Comparison of ENCODE assay signal across 26 mouse cellular contexts in the genomic region with DNA sequence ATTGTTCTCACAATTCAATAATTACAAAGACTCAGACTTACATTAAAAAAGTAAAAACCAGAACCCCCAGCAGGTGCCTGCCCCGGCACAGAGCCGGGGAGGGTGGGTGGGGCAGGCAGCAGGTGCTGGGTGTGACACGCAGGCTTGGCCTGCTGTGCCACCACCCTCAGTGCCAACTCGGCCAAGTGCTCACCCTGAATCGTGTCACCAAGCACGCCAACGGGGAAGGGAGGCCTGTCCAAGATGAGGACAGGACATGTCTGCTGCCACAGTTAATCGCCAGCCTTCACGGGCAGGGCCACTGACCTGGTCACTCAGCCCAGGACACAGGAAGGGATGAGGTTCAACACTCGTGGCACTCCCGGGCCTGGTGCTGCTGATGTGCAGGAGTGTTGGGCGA. TPM values are rescaled to one million over a fixed set of nuclear protein-coding genes. Genes with fewer than 3 reads are reported as not detected.
DNase-seq lines count a peak whose midpoint lies in the region; ATAC-seq lines count a peak whose summit lies in the region.
"Had no signal": no experiment of that assay in that cellular context is flagged by ENCODE, and none has a peak within 500 bp of the region (broad histone marks: within the 10 kb centered on the region; RNA-seq: fewer than 3 reads in every experiment).

No protein-coding gene starts in this region.

- H3K36me3 ChIP-seq in megakaryocyte, embryonic 14.5 days (replicated peaks; ENCODE audit: low read length), result peaks cover 69% of the 10 kb centered on the region
- peaks cover 79% of the 10 kb centered on the region for H3K36me3 ChIP-seq in forebrain, embryonic 13.5 days (ENCODE audit: poor library complexity, severe bottlenecking)
- H3K36me3 ChIP-seq in liver, embryonic 12.5 days, result peaks cover 64% of the 10 kb centered on the region
- H3K36me3 ChIP-seq in heart, embryonic 11.5 days (ENCODE audit: control insufficient read depth, insufficient read depth, low read length), result peaks cover 45% of the 10 kb centered on the region

- H3K9ac ChIP-seq in forebrain, embryonic 13.5 days, result no peak overlapping the region
- no peak overlapping the region for H3K9ac ChIP-seq in liver, embryonic 12.5 days
- no peak overlapping the region for H3K9ac ChIP-seq in heart, embryonic 11.5 days (ENCODE audit: low read depth, low read length)
- H3K9ac ChIP-seq: heart, embryonic 15.5 days; hindbrain, embryonic 13.5 days; liver, embryonic 14.5 days; lung, embryonic 15.5 days; stomach, embryonic 15.5 days had no signal

- no peak overlapping the region for H3K4me2 ChIP-seq in forebrain, embryonic 13.5 days
- H3K4me2 ChIP-seq in liver, embryonic 12.5 days, result no peak overlapping the region
- no peak overlapping the region for H3K4me2 ChIP-seq in heart, embryonic 11.5 days
- H3K4me2 ChIP-seq: heart, embryonic 15.5 days; hindbrain, embryonic 13.5 days; lung, embryonic 15.5 days; stomach, embryonic 15.5 days had no signal

- peak; percentile 29 for DNase-seq in adrenal gland, postnatal 14 days
- DNase-seq in adrenal gland, adult 2 months, result no peak
- peak; percentile 41 to 69 for DNase-seq in gastrocnemius, adult 8-10 months (ENCODE audit: low spot score in 2 of 2)
- DNase-seq: heart, adult 2 months; heart, postnatal 36 days; kidney, adult 11 months; kidney, postnatal 4 days; lung, postnatal 36 days; right cerebral cortex, adult 18-20 months; right cerebral cortex, postnatal 4 days; thymus, adult 18-20 months; thymus, postnatal 4 days had no signal

- H3K4me3 ChIP-seq in megakaryocyte, embryonic 14.5 days (replicated peaks), result peak overlapping the region; percentile 17
- no peak overlapping the region for H3K4me3 ChIP-seq in forebrain, embryonic 13.5 days
- H3K4me3 ChIP-seq in liver, embryonic 12.5 days, result no peak overlapping the region
- no peak overlapping the region for H3K4me3 ChIP-seq in heart, embryonic 11.5 days (ENCODE audit: low read depth, low read length)
- H3K4me3 ChIP-seq: embryonic facial prominence, embryonic 10.5 days; forebrain, embryonic 10.5 days; heart, adult 2 months; heart, embryonic 15.5 days; hindbrain, embryonic 13.5 days; lung, embryonic 15.5 days; myocyte; stomach, embryonic 15.5 days had no signal

- peaks cover 6% of the 10 kb centered on the region; the same call in 1 of the 2 replicates for H3K4me1 ChIP-seq in megakaryocyte, embryonic 14.5 days
- no peaks in the 10 kb centered on the region for H3K4me1 ChIP-seq in forebrain, embryonic 13.5 days
- no peaks in the 10 kb centered on the region for H3K4me1 ChIP-seq in liver, embryonic 12.5 days
- H3K4me1 ChIP-seq in heart, embryonic 11.5 days (ENCODE audit: control insufficient read depth, insufficient read depth, low read length), result no peaks in the 10 kb centered on the region
- H3K4me1 ChIP-seq: heart, embryonic 15.5 days; lung, embryonic 15.5 days; stomach, embryonic 15.5 days had no signal

- no peak overlapping the region for H3K27ac ChIP-seq in forebrain, embryonic 13.5 days
- H3K27ac ChIP-seq in liver, embryonic 12.5 days, result no peak overlapping the region
- no peak overlapping the region for H3K27ac ChIP-seq in heart, embryonic 11.5 days (ENCODE audit: low read depth, low read length)
- H3K27ac ChIP-seq: embryonic facial prominence, embryonic 10.5 days; forebrain, embryonic 10.5 days; heart, adult 2 months; heart, embryonic 15.5 days; hindbrain, embryonic 13.5 days; liver, embryonic 14.5 days; lung, embryonic 15.5 days; stomach, embryonic 15.5 days had no signal

- no peak for ATAC-seq in megakaryocyte, adult 5-6 weeks (ENCODE audit: poor library complexity, severe bottlenecking)
- no peak for ATAC-seq in forebrain, embryonic 13.5 days
- no peak for ATAC-seq in liver, embryonic 12.5 days
- ATAC-seq in heart, embryonic 11.5 days (replicated peaks; ENCODE audit: insufficient number of reproducible peaks, low FRiP score, low TSS enrichment), result no peak
- ATAC-seq: midbrain, embryonic 16.5 days had no signal

- no peaks in the 10 kb centered on the region for H3K9me3 ChIP-seq in megakaryocyte, embryonic 14.5 days
- H3K9me3 ChIP-seq in forebrain, embryonic 13.5 days (replicated peaks), result no peaks in the 10 kb centered on the region
- no peaks in the 10 kb centered on the region for H3K9me3 ChIP-seq in liver, embryonic 12.5 days (replicated peaks)
- H3K9me3 ChIP-seq in heart, embryonic 11.5 days (replicated peaks; ENCODE audit: control insufficient read depth, low read length), result no peaks in the 10 kb centered on the region
- H3K9me3 ChIP-seq: embryonic facial prominence, embryonic 10.5 days; forebrain, embryonic 10.5 days; heart, embryonic 15.5 days; hindbrain, embryonic 13.5 days; lung, embryonic 15.5 days; stomach, embryonic 15.5 days had no signal

- WGBS in forebrain, embryonic 13.5 days, result 95% methylated on average over 12 of the region's 12 CpGs
- WGBS in liver, embryonic 12.5 days (ENCODE audit: insufficient replicate concordance), result 75% methylated on average over 12 of the region's 12 CpGs
- WGBS in heart, embryonic 11.5 days (ENCODE audit: insufficient replicate concordance), result 91% methylated on average over 12 of the region's 12 CpGs

- H3K27me3 ChIP-seq in megakaryocyte, embryonic 14.5 days (replicated peaks), result peaks cover 68% of the 10 kb centered on the region
- H3K27me3 ChIP-seq in forebrain, embryonic 13.5 days, result no peaks in the 10 kb centered on the region
- 0 out of 2 replicates have a peak, but pooled peaks cover 5% of the 10 kb centered on the region for H3K27me3 ChIP-seq in liver, embryonic 12.5 days (replicated peaks)
- no peaks in the 10 kb centered on the region for H3K27me3 ChIP-seq in heart, embryonic 11.5 days (ENCODE audit: control insufficient read depth, insufficient read depth, low read length)
- H3K27me3 ChIP-seq: heart, embryonic 15.5 days; hindbrain, embryonic 13.5 days; lung, embryonic 15.5 days; stomach, embryonic 15.5 days had no signal

RNA-seq across cellular contexts. Expression of gene Amn, which starts 22.1 kb away (rescaled TPM):
- not detected in 2 replicates for total RNA-seq in adrenal gland, postnatal 14 days (2021)
- total RNA-seq in adrenal gland, adult 2 months (2021), result not detected
- 0.17 and 0.62 TPM in 2 replicates for polyA plus RNA-seq in adrenal gland, adult 2 months (2012; rRNA removed)
- polyA plus RNA-seq in megakaryocyte, embryonic 14.5 days (2012; ENCODE audit: insufficient read depth, low replicate concordance), result 2.9 TPM in 2 replicates
- total RNA-seq in megakaryocyte, adult 5-6 weeks (2015), result 0.13 TPM in 1 of 2 replicates, not detected in the other
- total RNA-seq in megakaryocyte, adult 5-6 weeks (2017), result not detected in 2 replicates
- not detected for total RNA-seq in gastrocnemius, adult 8-10 months (2022)
- polyA plus RNA-seq in forebrain, embryonic 13.5 days (2015; fragmentation: Nextera tagmentation; extraction: Ambion mirVana), result 0.76 and 0.98 TPM in 2 replicates
- polyA plus RNA-seq in liver, embryonic 12.5 days (2016; fragmentation: Nextera tagmentation; extraction: Ambion mirVana), result 2.0 and 2.2 TPM in 2 replicates
- 1.3 and 2.2 TPM in 2 replicates for polyA plus RNA-seq in heart, embryonic 11.5 days (2014; fragmentation: Nextera tagmentation; extraction: Ambion mirVana)
- total RNA-seq: heart, adult 2 months; heart, postnatal 36 days had no signal
- polyA plus RNA-seq: heart, adult 2 months had no signal
